Mouse (Mus musculus) embryonic facial prominence, embryonic 13.5 days (tissue): ENCODE measurements around the gene Dazap1. TPM values are rescaled to one million over a fixed set of nuclear protein-coding genes. Genes with fewer than 3 reads are reported as not detected.
A peak's percentile ranks its signal among the peaks of the same experiment; 100 is the strongest.

ENCODE experiments used
- ATAC-seq: fragments of 200-750 bp; cut with Nextera tagmentation; 2 replicates; pipeline ENCODE4 v1.8.0; 2017; ENCODE audit warnings: low read depth; ENCODE audit not compliant: insufficient number of reproducible peaks, insufficient read depth, low FRiP score, low TSS enrichment
- H3K27ac ChIP-seq: fragments of 300-500 bp; sonication (generic); 2 replicates; pipeline ENCODE4 v1.5.1; 2015; ENCODE audit warnings: moderate library complexity, mild to moderate bottlenecking, inconsistent platforms
- H3K27me3 ChIP-seq: fragments of 300-500 bp; sonication (generic); 2 replicates; pipeline ENCODE4 v1.6.1; 2015; ENCODE audit warnings: mild to moderate bottlenecking, inconsistent platforms
- H3K36me3 ChIP-seq: fragments of 300-500 bp; sonication (generic); 2 replicates; pipeline ENCODE4 v1.6.1; 2015; ENCODE audit warnings: mild to moderate bottlenecking, inconsistent platforms
- H3K4me1 ChIP-seq: fragments of 300-500 bp; sonication (generic); 2 replicates; pipeline ENCODE4 v1.6.1; 2015; ENCODE audit warnings: inconsistent platforms
- H3K4me2 ChIP-seq: fragments of 300-500 bp; sonication (generic); 2 replicates; pipeline ENCODE4 v1.6.1; 2015; ENCODE audit warnings: moderate library complexity, mild to moderate bottlenecking, inconsistent platforms
- H3K4me3 ChIP-seq: fragments of 300-500 bp; sonication (generic); 2 replicates; pipeline ENCODE4 v1.5.1; 2015; ENCODE audit warnings: mild to moderate bottlenecking, inconsistent platforms
- H3K9ac ChIP-seq: fragments of 300-500 bp; sonication (generic); 2 replicates; pipeline ENCODE4 v1.6.1; 2015; ENCODE audit warnings: mild to moderate bottlenecking, inconsistent platforms
- H3K9me3 ChIP-seq: fragments of 300-500 bp; sonication (generic); 2 replicates; pipeline ENCODE4 v1.6.1; 2016; ENCODE audit warnings: inconsistent platforms
- WGBS: fragments of 180-500 bp; shearing (Covaris S2); methylation state at CpG from one replicate; pipeline ENCODE4 v1.1.7; 2015; ENCODE audit warnings: mixed read lengths; 5-methylcytosine and 5-hydroxymethylcytosine counted together
- polyA plus RNA-seq: library from polyadenylated mRNA; unstranded; fragments of >200 nt; fragmentation: Nextera tagmentation; extraction: Ambion mirVana; gene quantifications from 2 replicates; pipeline ENCODE4 v1.2.1, GENCODE M21; 2015

Gene Dazap1
- polyA plus RNA-seq, 1 experiment from 2014 or later, result 66.0 TPM

GRCm38 (mm10) chr10:80302471-80302881 lies 41.2 kb downstream of the Dazap1 start:
- H3K4me2 ChIP-seq, result peak overlapping the region; percentile 3; the same call in 1 of the 2 replicates
- H3K27me3 ChIP-seq, result peaks cover 89% of the 10 kb centered on the region
- H3K27ac ChIP-seq, result no peak overlapping the region
- H3K36me3 ChIP-seq, result peaks cover 14% of the 10 kb centered on the region
- ATAC-seq, result no peak
- H3K4me1 ChIP-seq, result peaks cover 21% of the 10 kb centered on the region
- no peaks in the 10 kb centered on the region for H3K9me3 ChIP-seq
- H3K9ac ChIP-seq, result no peak overlapping the region
- H3K4me3 ChIP-seq, result no peak overlapping the region
- WGBS, result 12% methylated on average over 9 of the region's 9 CpGs

- Histone ChIP-seq H3K4me1 (peaks cover 15% of the 10 kb centered on the region), H3K9ac (peak overlapping the region; percentile 21; the same call in 1 of the 2 replicates)
Measured at GRCm38 (mm10) chr10:80304458-80304857, 43.2 kb downstream of the Dazap1 start.

DNA sequence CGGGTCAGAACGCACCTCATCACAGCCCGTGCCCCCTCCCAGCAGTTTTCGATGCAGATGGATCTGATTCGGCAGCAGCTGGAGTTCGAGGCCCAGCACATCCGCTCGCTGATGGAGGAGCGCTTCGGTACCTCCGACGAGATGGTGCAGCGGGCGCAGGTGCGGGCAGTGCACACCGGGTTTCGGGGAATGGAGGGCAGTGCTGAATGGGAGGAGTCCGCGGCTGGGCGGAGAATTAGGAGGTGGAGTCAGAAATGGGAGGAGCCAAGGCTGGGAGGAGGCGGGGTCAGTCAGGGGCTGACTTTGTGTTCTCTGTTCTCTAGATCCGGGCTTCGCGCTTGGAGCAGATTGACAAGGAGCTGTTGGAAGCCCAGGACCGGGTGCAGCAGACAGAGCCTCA lies 43.6 kb downstream of the Dazap1 start:
- Histone ChIP-seq H3K9ac (peak overlapping the region; percentile 21; the same call in 1 of the 2 replicates), H3K4me3 (no peak overlapping the region), H3K4me2 (peak overlapping the region; percentile 24; the same call in 1 of the 2 replicates), H3K36me3 (peaks cover 35% of the 10 kb centered on the region), H3K4me1 (peaks cover 13% of the 10 kb centered on the region), H3K27ac (no peak overlapping the region), H3K27me3 (peaks cover 72% of the 10 kb centered on the region), H3K9me3 (no peaks in the 10 kb centered on the region)
- no peak for ATAC-seq
- 16% methylated on average over 25 of the region's 25 CpGs for WGBS

More at GRCm38 (mm10) chr10:80304458-80304857, 43.2 kb downstream of the Dazap1 start:
- H3K27ac ChIP-seq, result no peak overlapping the region
- ATAC-seq, result no peak
- peaks cover 34% of the 10 kb centered on the region for H3K36me3 ChIP-seq
- H3K9me3 ChIP-seq, result no peaks in the 10 kb centered on the region
- 25% methylated on average over 12 of the region's 12 CpGs for WGBS
- H3K27me3 ChIP-seq, result peaks cover 74% of the 10 kb centered on the region
- no peak overlapping the region for H3K4me3 ChIP-seq
- H3K4me2 ChIP-seq, result peak overlapping the region; percentile 24; the same call in 1 of the 2 replicates

- H3K4me3 ChIP-seq, result no peak overlapping the region
- ATAC-seq, result no peak
Measured at GRCm38 (mm10) chr10:80311560-80311959, 50.3 kb downstream of the Dazap1 start.

DNA sequence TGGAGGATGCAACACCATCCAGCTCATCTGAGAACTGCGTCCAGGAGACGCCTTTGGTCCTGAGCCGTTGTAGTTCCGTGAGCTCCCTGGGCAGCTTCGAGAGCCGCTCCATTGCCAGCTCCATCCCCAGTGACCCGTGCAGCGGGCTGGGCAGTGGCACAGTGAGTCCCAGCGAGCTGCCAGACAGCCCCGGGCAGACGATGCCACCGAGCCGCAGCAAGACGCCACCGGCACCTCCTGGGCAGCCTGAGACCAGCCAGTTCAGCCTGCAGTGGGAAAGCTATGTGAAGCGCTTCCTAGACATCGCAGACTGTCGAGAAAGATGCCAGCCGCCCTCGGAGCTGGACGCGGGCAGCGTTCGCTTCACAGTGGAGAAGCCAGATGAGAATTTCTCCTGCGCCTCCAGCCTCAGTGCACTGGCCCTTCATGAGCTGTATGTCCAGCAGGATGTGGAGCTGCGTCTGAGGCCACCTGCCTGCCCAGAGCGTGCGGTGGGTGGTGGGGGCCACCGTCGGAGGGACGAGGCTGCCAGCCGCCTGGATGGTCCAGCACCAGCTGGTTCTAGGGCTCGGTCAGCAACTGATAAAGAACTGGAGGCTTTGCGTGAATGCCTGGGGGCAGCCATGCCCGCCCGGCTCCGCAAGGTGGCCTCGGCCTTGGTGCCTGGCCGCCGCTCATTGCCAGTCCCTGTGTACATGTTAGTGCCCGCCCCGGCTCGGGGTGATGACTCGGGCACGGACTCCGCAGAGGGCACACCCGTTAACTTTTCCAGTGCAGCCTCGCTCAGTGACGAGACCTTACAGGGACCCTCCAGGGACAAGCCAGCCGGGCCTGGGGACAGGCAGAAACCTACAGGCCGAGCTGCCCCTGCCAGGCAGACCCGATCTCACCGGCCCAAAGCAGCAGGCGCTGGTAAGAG lies 51.6 kb downstream of the Dazap1 start:
- WGBS, result 70% methylated on average over 54 of the region's 54 CpGs
- Histone ChIP-seq H3K9me3 (no peaks in the 10 kb centered on the region), H3K9ac (peak overlapping the region; percentile 55)

More at GRCm38 (mm10) chr10:80311560-80311959, 50.3 kb downstream of the Dazap1 start:
- peaks cover 61% of the 10 kb centered on the region for H3K36me3 ChIP-seq
- H3K27me3 ChIP-seq, result peaks cover 75% of the 10 kb centered on the region
- peaks cover 15% of the 10 kb centered on the region for H3K4me1 ChIP-seq
- H3K27ac ChIP-seq, result no peak overlapping the region
- H3K9ac ChIP-seq, result no peak overlapping the region
- WGBS, result 85% methylated on average over 16 of the region's 16 CpGs
- H3K4me2 ChIP-seq, result no peak overlapping the region
- H3K9me3 ChIP-seq, result no peaks in the 10 kb centered on the region

DNA sequence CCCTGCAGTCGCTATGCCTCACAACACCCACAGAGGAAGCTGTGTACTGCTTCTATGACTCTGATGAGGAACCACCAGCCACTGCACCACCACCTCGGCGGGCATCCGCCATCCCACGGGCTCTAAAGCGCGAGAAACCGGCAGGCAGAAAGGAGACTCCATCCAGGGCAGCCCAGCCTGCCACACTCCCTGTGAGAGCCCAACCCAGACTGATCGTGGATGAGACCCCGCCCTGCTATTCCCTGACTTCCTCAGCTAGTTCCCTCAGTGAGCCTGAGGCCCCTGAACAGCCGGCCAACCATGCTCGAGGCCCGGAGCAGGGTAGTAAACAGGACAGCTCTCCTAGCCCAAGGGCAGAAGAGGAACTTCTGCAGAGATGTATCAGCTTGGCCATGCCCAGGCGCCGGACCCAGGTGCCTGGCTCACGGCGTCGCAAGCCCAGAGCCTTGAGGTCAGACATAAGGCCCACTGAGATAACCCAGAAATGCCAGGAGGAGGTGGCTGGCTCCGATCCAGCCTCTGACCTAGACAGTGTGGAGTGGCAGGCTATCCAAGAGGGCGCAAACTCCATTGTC lies 52.4 kb downstream of the Dazap1 start:
- H3K4me3 ChIP-seq, result no peak overlapping the region; the same call in 1 of the 2 replicates
- peaks cover 15% of the 10 kb centered on the region for H3K4me1 ChIP-seq
- no peak for ATAC-seq
- peaks cover 81% of the 10 kb centered on the region for H3K27me3 ChIP-seq
- no peak overlapping the region for H3K27ac ChIP-seq
- peak overlapping the region; percentile 55; the same call in 1 of the 2 replicates for H3K9ac ChIP-seq
- no peak overlapping the region for H3K4me2 ChIP-seq
- WGBS, result 49% methylated on average over 20 of the region's 20 CpGs
- no peaks in the 10 kb centered on the region for H3K9me3 ChIP-seq
- H3K36me3 ChIP-seq, result peaks cover 51% of the 10 kb centered on the region

More for the DNA sequence above, 51.6 kb downstream of the Dazap1 start:
- no peak for ATAC-seq
- Histone ChIP-seq H3K4me1 (peaks cover 15% of the 10 kb centered on the region), H3K27me3 (peaks cover 81% of the 10 kb centered on the region), H3K4me3 (no peak overlapping the region), H3K27ac (no peak overlapping the region), H3K36me3 (peaks cover 53% of the 10 kb centered on the region), H3K4me2 (no peak overlapping the region)

DNA sequence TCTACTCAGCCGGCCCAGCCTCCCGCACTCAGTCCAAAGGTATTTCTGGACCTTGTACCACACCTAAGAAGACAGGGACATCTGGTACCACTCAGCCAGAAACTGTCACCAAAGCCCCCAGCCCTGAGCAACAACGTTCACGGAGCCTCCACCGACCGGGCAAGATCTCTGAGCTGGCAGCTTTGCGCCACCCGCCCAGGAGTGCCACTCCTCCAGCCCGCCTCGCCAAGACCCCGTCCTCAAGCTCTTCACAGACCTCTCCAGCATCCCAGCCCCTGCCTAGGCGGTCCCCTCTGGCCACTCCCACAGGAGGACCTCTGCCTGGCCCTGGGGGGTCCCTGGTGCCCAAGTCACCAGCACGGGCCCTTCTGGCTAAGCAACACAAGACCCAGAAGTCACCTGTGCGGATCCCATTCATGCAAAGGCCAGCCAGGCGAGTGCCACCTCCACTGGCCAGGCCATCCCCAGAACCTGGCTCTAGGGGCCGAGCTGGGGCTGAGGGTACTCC lies 53.3 kb downstream of the Dazap1 start:
- Histone ChIP-seq H3K4me3 (peak overlapping the region; percentile 1; the same call in 1 of the 2 replicates), H3K9ac (peak overlapping the region; percentile 55)

GRCm38 (mm10) chr10:80315315-80315714 lies 54.0 kb downstream of the Dazap1 start:
- Histone ChIP-seq H3K4me2 (no peak overlapping the region), H3K4me1 (peaks cover 25% of the 10 kb centered on the region), H3K9ac (peak overlapping the region; percentile 37; the same call in 1 of the 2 replicates), H3K27ac (no peak overlapping the region), H3K36me3 (peaks cover 47% of the 10 kb centered on the region), H3K4me3 (peak overlapping the region; percentile 1; the same call in 1 of the 2 replicates), H3K9me3 (no peaks in the 10 kb centered on the region), H3K27me3 (peaks cover 75% of the 10 kb centered on the region)
- 44% methylated on average over 27 of the region's 27 CpGs for WGBS
- ATAC-seq, result no peak

More for the DNA sequence above, 53.3 kb downstream of the Dazap1 start:
- H3K4me2 ChIP-seq, result no peak overlapping the region
- 45% methylated on average over 16 of the region's 16 CpGs for WGBS
- no peaks in the 10 kb centered on the region for H3K9me3 ChIP-seq
- H3K36me3 ChIP-seq, result peaks cover 47% of the 10 kb centered on the region
- no peak for ATAC-seq
- H3K27me3 ChIP-seq, result peaks cover 76% of the 10 kb centered on the region
- H3K27ac ChIP-seq, result no peak overlapping the region
- peaks cover 23% of the 10 kb centered on the region for H3K4me1 ChIP-seq

DNA sequence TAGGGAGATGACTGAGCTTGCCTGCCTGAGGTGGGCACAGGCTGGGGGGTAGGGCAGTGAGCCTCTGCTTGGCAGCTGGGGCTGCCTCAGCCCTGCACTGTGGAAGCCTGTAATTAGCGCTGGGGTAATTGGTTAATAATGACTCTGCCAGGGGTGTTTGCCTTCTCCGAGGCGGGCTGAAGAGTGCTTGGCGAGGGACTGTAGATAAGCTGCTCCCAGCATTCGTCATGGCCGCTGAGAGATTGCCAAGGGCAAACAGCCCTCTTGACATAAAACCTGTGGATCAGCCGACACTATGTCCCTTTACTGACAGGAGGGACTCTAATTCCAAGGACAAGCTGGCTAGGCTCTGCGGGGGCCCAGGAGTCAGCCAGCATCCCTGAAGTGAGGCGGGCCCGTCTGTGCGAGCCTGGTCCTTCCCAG lies 55.1 kb downstream of the Dazap1 start:
- ATAC-seq, result no peak
- H3K4me2 ChIP-seq, result no peak overlapping the region
- H3K27me3 ChIP-seq, result peaks cover 65% of the 10 kb centered on the region
- no peaks in the 10 kb centered on the region for H3K9me3 ChIP-seq
- 25% methylated on average over 11 of the region's 11 CpGs for WGBS
- H3K27ac ChIP-seq, result no peak overlapping the region
- H3K4me3 ChIP-seq, result 0 out of 2 replicates have a peak overlapping the region, but pooled peaks have one; percentile 2
- H3K4me1 ChIP-seq, result peaks cover 31% of the 10 kb centered on the region
- H3K36me3 ChIP-seq, result peaks cover 40% of the 10 kb centered on the region
- H3K9ac ChIP-seq, result peak overlapping the region; percentile 55; the same call in 1 of the 2 replicates

GRCm38 (mm10) chr10:80317011-80317410 lies 55.7 kb downstream of the Dazap1 start:
- H3K4me2 ChIP-seq, result no peak overlapping the region
- 0 out of 2 replicates have a peak overlapping the region, but pooled peaks have one; percentile 55 for H3K9ac ChIP-seq
- WGBS, result 57% methylated on average over 10 of the region's 10 CpGs
- peaks cover 58% of the 10 kb centered on the region for H3K27me3 ChIP-seq
- no peaks in the 10 kb centered on the region for H3K9me3 ChIP-seq
- H3K27ac ChIP-seq, result no peak overlapping the region
- no peak overlapping the region for H3K4me3 ChIP-seq
- peaks cover 33% of the 10 kb centered on the region for H3K36me3 ChIP-seq
- peaks cover 34% of the 10 kb centered on the region for H3K4me1 ChIP-seq
- ATAC-seq, result no peak

DNA sequence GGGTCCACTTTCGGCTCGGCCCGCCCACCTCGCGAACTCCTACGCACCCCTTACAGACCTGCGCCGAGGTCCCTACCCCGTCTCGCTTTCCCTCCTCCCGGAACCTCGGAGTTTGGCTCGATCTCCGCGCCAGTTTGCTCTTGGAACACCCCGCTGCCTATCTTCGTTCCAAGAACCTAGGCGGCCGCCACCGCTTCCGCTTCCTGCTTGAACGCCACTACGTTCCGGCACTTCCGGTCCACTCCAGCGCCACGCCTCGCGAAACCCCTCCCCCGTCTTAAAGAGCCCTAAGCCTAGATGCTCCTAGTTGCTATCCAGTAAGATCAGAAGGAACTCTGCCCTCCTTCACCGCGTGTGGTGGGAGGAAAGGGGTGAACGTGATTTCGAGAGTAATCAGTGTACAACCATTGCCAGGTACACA lies 59.1 kb downstream of the Dazap1 start, which contains the start of gene 2310011J03Rik:
TSS of gene 2310011J03Rik (minus strand) at position 198 of the 421 bp plus-strand sequence.
- ATAC-seq, result no peak
- peaks cover 16% of the 10 kb centered on the region for H3K36me3 ChIP-seq
- peaks cover 36% of the 10 kb centered on the region for H3K4me1 ChIP-seq
- peak within 1 kb of the TSS; percentile 86 for H3K9ac ChIP-seq
- peak within 1 kb of the TSS; percentile 80 for H3K4me2 ChIP-seq
- under 1% methylated on average over 34 of the region's 34 CpGs for WGBS
- peaks cover 26% of the 10 kb centered on the region for H3K27me3 ChIP-seq
- no peaks in the 10 kb centered on the region for H3K9me3 ChIP-seq
- peak within 1 kb of the TSS; percentile 75 for H3K4me3 ChIP-seq
- peak within 1 kb of the TSS; percentile 73 for H3K27ac ChIP-seq
